Mouse (Mus musculus) urinary bladder, adult 2 months (tissue): ENCODE measurements around the gene Ccng2. TPM values are rescaled to one million over a fixed set of nuclear protein-coding genes. Genes with fewer than 3 reads are reported as not detected.

ENCODE experiments used
- DNase-seq: peaks from one replicate; pipeline ENCODE4 v3.0.0; 2022; ENCODE audit warnings: low spot score
- polyA plus RNA-seq: library from polyadenylated mRNA; depleted of rRNA; stranded (reverse); fragments of >200 nt; gene quantifications from 2 replicates; pipeline ENCODE4 v1.2.3, GENCODE M21; 2012; rRNA removed

Ccng2 gene
- polyA plus RNA-seq: 19.8 and 21.4 TPM in 2 replicates

GRCm38 (mm10) chr5:93266883-93267704, at the start of gene Ccng2:
Ccng2 (plus strand) TSS chr5:93267257.
- DNase-seq: peak; percentile 96

- no peak for DNase-seq
These were observed 48.7 kb upstream of the Ccng2 start for GRCm38 (mm10) chr5:93218375-93218774.

- no peak for DNase-seq
These were observed 45.4 kb upstream of the Ccng2 start for GRCm38 (mm10) chr5:93221661-93222060.

GRCm38 (mm10) chr5:93224549-93224948, 42.5 kb upstream of the Ccng2 start:
- DNase-seq: no peak

- no peak for DNase-seq
These were observed 39.9 kb upstream of the Ccng2 start for GRCm38 (mm10) chr5:93227157-93227556.

GRCm38 (mm10) chr5:93229527-93229926, 37.5 kb upstream of the Ccng2 start:
- DNase-seq: no peak

GRCm38 (mm10) chr5:93231721-93232120, 35.3 kb upstream of the Ccng2 start:
- DNase-seq: no peak

GRCm38 (mm10) chr5:93232838-93233237, 34.2 kb upstream of the Ccng2 start:
- no peak for DNase-seq

GRCm38 (mm10) chr5:93234130-93234529, 32.9 kb upstream of the Ccng2 start:
- DNase-seq: no peak

- no peak for DNase-seq
These were observed 32.5 kb upstream of the Ccng2 start for GRCm38 (mm10) chr5:93234605-93235004.

GRCm38 (mm10) chr5:93235888-93236287, 31.2 kb upstream of the Ccng2 start:
- DNase-seq: no peak

GRCm38 (mm10) chr5:93236541-93236940, 30.5 kb upstream of the Ccng2 start:
- no peak for DNase-seq

GRCm38 (mm10) chr5:93239590-93240544, 27.2 kb upstream of the Ccng2 start:
- DNase-seq: no peak

GRCm38 (mm10) chr5:93245280-93245679, 21.8 kb upstream of the Ccng2 start:
- no peak for DNase-seq

- DNase-seq: no peak
These were observed 17.0 kb upstream of the Ccng2 start for GRCm38 (mm10) chr5:93249940-93250578.

- DNase-seq: no peak
These were observed 15.9 kb upstream of the Ccng2 start for GRCm38 (mm10) chr5:93251001-93251760.

GRCm38 (mm10) chr5:93255759-93256265, 11.2 kb upstream of the Ccng2 start:
- DNase-seq: no peak

GRCm38 (mm10) chr5:93256820-93257405, 10.1 kb upstream of the Ccng2 start:
- DNase-seq: no peak

GRCm38 (mm10) chr5:93259349-93259748, 7.7 kb upstream of the Ccng2 start:
- DNase-seq: no peak

GRCm38 (mm10) chr5:93260983-93261382, 6.1 kb upstream of the Ccng2 start:
- no peak for DNase-seq

GRCm38 (mm10) chr5:93262751-93263150, 4.3 kb upstream of the Ccng2 start:
- DNase-seq: no peak
